Mouse (Mus musculus) left cerebral cortex, adult 18-20 months (tissue): Measurements from ENCODE around the gene Trim71. TPM values are rescaled to one million over a fixed set of nuclear protein-coding genes. Genes with fewer than 3 reads are reported as not detected.

Experiments
- DNase-seq, 2 experiments: peaks; one replicate each; pipeline ENCODE4 v3.0.0; 2021 to 2022; ENCODE audit warnings: low spot score in 2 of 2, mixed read lengths in 1 of 2
- total RNA-seq, 2 experiments: library from RNA; stranded (reverse); gene quantifications; 2 replicates each; pipeline ENCODE4 v1.2.3; 2021

The Trim71 gene
- total RNA-seq, 2 experiments from 2014 or later, result 0.84 to 0.95 TPM

GRCm38 (mm10) chr9:114560141-114560540, 4.0 kb downstream of the Trim71 start:
- no peak for DNase-seq

- no peak for DNase-seq
Observed at GRCm38 (mm10) chr9:114557086-114557485, 7.1 kb downstream of the Trim71 start.

- DNase-seq, result no peak
Observed at GRCm38 (mm10) chr9:114556276-114556855, 7.8 kb downstream of the Trim71 start.

GRCm38 (mm10) chr9:114554355-114554979, 9.7 kb downstream of the Trim71 start:
- DNase-seq, result no peak

- no peak for DNase-seq
Observed at GRCm38 (mm10) chr9:114553828-114554227, 10.3 kb downstream of the Trim71 start.

GRCm38 (mm10) chr9:114550033-114550432, 14.1 kb downstream of the Trim71 start:
- DNase-seq, result no peak

GRCm38 (mm10) chr9:114549117-114549516, 15.1 kb downstream of the Trim71 start:
- DNase-seq, result no peak

GRCm38 (mm10) chr9:114548496-114548895, 15.7 kb downstream of the Trim71 start:
- DNase-seq, result no peak

GRCm38 (mm10) chr9:114547643-114548077, 16.5 kb downstream of the Trim71 start:
- no peak for DNase-seq

GRCm38 (mm10) chr9:114546765-114547164, 17.4 kb downstream of the Trim71 start:
- DNase-seq, result no peak

- DNase-seq, result no peak
Observed at GRCm38 (mm10) chr9:114544754-114545393, 19.3 kb downstream of the Trim71 start.

- no peak for DNase-seq
Observed at GRCm38 (mm10) chr9:114543882-114544753, 20.1 kb downstream of the Trim71 start.

- no peak for DNase-seq
Observed at GRCm38 (mm10) chr9:114541279-114541741, 22.9 kb downstream of the Trim71 start.

GRCm38 (mm10) chr9:114538996-114539563, 25.1 kb downstream of the Trim71 start:
- DNase-seq, result no peak

GRCm38 (mm10) chr9:114536628-114537027, 27.5 kb downstream of the Trim71 start:
- DNase-seq, result no peak

- peak; percentile 8 to 17 for DNase-seq
Observed at GRCm38 (mm10) chr9:114534747-114535517, 29.2 kb downstream of the Trim71 start.

GRCm38 (mm10) chr9:114533848-114534247, 30.3 kb downstream of the Trim71 start:
- no peak for DNase-seq

GRCm38 (mm10) chr9:114531276-114531675, 32.9 kb downstream of the Trim71 start:
- no peak for DNase-seq

- DNase-seq, result no peak
Observed at GRCm38 (mm10) chr9:114528680-114529048, 35.5 kb downstream of the Trim71 start.

GRCm38 (mm10) chr9:114527992-114528679, 36.0 kb downstream of the Trim71 start:
- no peak for DNase-seq
